Mouse (Mus musculus) left cerebral cortex, adult 11 months (tissue): ENCODE data around the gene Rnd1.

Source experiments
- DNase-seq: peaks from one replicate; pipeline ENCODE4 v3.0.0; 2022; ENCODE audit warnings: low spot score

Rnd1 gene

GRCm38 (mm10) chr15:98636517-98636916 is 40.7 kb downstream of the Rnd1 start:
- peak; percentile 50 for DNase-seq

DNA sequence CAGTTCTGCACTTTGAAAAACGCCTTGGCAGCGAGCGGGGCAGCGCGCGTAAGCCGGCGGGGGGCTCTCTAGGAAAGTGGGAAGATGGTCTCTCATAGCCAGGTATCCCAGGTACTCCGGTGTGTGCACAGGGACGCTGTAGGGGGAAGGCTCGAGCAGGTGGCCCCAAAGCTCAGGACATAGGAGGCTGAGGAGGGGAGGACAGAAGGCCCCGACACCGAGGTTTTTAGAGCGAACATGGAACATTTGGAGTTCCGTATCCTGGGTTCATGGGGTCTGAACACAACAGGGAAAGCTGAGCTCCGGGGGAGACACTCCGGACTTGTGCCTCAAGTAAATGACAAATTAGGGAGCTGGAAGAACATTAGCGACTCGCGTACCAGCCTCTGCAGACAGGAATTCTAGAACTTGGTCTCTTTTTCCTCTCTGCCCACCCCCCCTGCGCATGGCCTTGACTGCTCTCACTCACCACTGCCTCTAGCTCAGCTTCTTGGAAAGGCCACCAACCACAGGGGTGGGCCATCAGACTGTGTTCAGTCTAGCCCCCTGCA is 41.9 kb downstream of the Rnd1 start:
- DNase-seq, result no peak

DNA sequence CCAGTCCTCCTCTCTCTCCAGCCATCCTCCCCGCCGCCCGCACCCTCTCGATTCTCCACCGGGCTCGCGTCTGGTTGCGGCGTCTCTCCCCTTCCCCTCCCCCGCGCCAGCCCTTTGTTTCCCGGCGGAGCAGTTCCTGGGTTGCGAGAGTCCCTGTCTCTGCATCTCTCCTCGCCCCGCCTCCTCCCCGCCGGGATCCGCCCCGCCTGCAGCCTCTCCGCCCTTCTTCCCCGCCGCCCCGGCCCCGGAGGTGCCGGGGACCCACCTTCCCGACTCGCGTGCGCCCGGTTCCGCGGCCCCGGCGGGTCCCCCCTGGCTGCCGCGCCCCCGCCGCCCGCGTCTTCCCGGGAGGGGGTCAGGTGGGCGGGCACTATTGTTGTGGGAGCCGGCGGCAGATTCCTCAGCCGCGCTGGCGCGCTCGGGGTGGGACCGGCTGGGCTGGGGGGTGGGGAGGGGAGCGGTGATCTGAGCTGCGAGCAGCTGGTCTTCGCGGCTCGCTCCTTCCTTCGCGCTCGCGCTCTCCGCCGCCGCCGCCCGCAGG is 42.6 kb downstream of the Rnd1 start:
- peak; percentile 59 for DNase-seq

GRCm38 (mm10) chr15:98633822-98634470 is 43.3 kb downstream of the Rnd1 start:
- DNase-seq, result no peak

DNA sequence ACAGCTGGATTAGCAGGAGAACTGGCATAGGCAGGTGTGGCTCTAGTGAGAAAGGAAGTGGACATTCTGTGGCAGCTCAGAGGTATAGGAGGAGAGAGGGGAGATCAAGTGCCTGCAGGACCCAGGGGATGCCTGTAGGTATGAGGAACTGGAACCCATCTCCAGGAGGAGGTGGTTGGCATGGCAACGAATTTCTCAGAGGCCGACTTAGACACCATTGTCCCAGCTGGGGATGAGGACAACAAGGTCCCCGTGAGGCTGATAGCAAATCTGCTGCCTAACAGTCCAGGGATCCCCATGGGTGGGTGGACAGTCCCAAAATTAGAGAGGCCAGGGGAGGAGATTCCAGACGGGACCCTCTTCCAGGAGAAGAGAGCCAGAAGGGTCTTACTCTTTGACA is 44.3 kb downstream of the Rnd1 start:
- no peak for DNase-seq

DNA sequence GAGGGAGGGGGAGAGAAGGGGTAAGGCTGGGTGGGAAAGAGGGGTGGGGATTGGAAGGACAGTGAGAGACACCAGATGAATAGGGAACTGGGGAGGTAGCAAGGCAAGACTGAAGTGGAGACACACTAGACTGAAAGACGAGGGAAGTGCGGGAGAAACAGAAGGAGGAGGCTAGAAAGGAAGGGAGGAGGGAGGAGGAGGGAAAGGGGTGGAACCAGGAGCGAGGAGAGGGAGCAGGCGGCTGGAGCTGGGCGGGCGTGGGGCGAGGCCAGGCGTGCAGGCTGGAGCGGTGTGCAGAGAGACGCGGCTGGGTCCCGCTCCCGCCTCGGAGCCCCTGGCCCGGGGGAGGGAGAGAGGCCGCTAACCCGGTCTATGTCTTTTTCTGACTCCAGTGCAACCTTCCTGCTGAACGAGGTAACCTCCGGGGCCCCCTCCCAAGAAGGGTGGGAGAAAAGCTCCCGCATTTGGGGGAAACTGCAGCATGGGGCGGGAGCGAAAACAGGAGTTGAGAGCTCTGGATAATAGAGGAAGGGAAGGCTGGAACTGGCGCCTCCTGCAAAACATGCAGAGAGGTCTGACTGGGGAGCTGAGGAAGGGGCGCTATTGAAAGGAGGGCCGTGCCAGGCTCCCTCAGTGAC is 45.0 kb downstream of the Rnd1 start:
- no peak for DNase-seq

DNA sequence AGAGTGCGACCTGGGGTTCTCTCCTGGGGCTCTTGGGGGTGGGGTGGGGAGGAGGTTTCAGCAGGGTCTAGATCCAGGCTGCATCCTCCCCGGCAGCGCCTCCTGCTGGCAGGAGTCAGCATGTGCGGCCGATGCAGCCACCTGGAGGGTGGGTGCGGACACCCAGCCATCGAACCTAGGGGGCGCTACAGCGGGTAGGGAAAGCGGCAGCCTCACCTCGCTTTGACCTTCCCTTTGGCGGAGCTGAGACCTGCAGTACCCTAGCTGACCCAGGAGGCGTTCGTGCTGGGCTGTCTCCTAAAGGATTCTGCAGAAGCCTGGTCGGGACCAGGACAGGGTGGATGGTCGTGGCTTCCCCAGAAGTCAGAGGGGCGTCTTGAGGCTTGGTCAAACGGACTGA is 45.8 kb downstream of the Rnd1 start:
- no peak for DNase-seq

DNA sequence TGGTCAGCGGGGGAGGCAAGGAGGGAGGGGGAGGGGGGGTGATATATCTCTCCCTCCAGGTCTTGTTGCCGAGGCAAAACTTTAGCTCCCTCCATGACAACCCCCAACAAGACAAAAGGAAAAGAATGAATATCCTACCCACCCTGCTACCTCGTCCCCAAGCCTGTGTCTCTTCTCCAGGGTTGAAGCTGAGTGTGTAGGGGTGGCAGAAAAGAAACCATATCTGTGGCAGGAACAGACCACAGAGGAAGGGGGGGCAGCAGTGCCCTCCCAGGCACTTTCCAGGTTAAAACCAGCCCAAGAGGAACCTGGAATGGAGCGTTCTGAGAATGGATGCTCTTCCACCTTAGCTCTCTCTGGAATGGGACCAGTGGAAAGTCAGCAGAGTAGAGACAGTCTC is 46.7 kb downstream of the Rnd1 start, which contains the start of gene Cacnb3:
TSS of gene Cacnb3 (plus strand) at position 301 of the 400 bp plus-strand sequence.
- no peak for DNase-seq

- DNase-seq, result no peak
Observed at GRCm38 (mm10) chr15:98629464-98629863, 47.8 kb downstream of the Rnd1 start.

DNA sequence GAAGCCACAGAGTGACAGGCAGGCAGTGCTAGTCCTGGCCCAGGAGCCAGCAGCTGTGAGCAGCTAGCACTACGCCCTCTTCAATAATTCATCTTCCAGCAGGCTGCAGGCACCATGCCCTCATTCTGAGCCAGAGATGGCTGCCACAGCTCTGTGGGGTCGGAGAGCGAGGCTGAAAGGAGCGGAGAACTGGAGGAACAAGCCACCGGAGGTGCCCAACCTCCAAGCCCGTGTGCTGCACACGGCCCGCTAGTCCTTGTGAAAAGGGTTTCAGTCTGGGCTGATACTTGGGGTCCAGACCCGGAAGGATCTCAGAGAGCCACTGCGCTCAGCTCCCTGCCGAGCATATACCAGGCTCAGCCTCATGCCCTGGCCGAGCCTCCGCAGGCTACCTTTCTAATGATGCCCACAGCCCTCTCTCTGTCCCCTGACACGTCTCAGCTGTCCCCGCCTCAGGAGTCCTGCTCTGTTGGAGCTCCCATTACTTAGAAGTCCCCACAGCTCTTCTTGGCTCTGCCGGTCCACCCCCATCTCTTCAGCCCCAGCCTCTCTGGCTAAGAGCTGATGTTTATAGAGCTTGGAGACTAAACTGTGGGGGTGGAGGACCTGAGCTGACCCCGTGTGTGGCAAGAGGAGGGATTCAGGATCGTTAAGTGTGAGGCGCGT is 48.5 kb downstream of the Rnd1 start:
- DNase-seq, result no peak

DNA sequence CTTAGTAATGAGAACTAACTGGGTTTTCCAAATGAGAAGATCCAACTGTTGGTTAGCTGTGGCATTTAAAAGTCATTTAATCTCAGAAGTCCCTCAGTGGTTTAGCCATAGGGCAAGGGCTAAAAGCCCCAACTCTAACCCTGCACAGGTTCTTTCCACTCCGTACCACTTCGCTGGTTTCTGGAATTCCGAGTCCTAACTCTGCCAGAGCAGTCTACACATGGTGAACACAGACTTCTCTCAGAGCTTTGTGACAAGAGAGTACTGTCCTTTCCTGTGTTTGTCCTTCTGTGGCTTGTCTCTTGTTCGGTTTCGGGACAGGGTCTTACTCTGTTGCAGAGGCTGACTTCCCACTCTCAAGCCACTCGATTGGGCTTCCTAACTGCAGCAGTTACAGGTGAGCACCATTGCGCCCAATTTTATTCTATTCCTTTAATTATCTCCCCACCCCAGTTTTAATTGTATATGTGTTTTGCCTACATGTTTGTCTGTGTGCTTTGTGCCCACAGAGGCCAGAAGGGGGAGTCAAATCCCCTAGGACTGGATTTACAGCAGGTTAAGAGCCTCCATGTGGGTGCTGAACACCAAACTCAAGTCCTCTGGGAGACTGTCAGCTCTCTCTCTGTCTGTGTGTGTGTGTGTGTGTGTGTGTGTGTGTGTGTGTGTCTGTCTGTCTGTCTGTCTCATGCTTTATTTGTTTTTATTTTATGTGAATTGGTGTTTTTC is 50.6 kb downstream of the Rnd1 start:
- no peak for DNase-seq

GRCm38 (mm10) chr15:98626078-98626477 is 51.2 kb downstream of the Rnd1 start:
- no peak for DNase-seq

DNA sequence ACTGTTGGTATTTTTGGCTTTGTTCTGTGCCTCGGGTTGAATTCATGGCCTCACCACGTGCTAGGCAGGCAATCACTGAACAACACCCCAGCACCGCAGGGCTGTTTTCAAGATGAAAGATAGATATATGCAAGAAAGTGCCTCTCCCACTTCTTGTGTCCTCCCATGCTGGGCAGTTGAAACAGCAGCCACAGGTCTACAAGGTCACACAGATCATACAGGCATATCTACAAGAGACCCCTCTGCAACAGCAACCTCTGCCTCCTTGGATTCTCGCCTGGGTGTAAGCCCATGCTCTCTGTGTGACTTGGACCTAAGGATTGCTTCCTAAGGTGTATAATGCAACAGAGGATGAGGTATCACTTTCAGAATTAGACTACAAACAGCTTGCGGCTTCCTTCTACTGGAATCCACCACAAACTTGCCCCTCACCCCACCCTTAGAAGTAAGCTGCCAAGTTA is 53.9 kb downstream of the Rnd1 start:
- DNase-seq, result no peak

DNA sequence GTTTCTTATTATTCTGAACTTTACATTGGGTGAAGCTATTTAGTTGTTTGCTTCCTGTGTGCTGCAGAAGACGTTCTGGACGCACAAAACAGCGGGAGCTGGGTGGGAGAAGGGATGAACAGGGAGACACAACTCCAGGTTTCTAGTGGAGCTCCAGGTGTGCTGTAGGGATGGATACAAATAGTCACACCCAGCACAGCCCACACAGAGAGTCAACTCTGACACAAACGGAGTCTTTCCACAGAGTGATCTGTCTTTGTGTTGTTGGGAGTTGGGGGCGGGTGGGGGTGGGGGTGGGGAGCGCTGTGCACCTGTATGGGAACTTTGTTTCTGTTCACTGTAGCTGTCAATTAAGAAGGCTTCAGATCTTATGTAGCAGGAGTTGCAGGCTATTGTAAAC is 54.5 kb downstream of the Rnd1 start:
- DNase-seq, result no peak

DNA sequence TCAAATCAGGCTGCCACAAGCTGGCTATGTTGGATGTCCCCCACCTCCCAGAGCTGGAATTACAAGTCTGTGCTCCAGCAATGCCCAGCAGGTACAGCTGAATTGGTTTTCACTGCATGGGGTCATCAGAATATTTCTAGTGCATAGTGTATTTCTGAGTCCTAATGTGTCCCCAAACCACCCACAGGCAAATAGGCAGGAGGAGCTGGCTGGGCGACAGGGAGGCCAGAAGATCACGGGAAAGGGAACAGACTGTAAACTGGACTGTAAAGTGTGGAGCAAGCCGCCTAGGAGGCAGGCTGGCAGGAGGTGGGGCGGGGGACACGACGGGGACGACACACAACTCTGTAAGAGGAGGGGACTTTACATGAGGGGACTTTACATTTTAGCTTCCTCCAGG is 55.1 kb downstream of the Rnd1 start:
- DNase-seq, result no peak

- DNase-seq, result no peak
Observed at GRCm38 (mm10) chr15:98617176-98617537, 60.1 kb downstream of the Rnd1 start.

GRCm38 (mm10) chr15:98616362-98617175 is 60.7 kb downstream of the Rnd1 start:
- DNase-seq, result no peak

DNA sequence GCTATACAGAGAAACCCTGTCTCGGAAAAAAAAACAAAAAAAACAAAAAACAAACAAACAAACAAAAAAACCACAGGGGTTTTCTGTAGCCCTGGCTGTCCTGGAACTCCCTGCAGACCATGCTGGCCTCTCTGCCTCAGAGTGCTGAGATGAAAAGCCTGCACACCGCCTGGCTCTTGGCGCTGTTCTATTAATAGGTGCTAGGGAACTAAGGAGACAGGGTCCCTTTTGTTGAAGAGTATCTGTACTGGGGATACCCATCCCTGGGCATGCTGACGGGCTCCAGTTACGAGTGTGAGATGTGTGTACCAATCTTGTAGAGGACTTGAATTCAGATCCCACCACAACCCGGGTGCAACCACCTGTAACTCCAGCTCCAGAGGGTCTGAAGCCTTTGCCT is 61.5 kb downstream of the Rnd1 start:
- DNase-seq, result no peak

GRCm38 (mm10) chr15:98614971-98615370 is 62.3 kb downstream of the Rnd1 start:
- no peak for DNase-seq

- no peak for DNase-seq
Observed at GRCm38 (mm10) chr15:98614551-98614950, 62.7 kb downstream of the Rnd1 start.
